Mouse (Mus musculus) E14TG2a.4 (cell line): ENCODE measurements around the gene Osbp2.

ENCODE experiments used
- CTCF ChIP-seq: conservative IDR thresholded peaks from 2 replicates; pipeline ENCODE4 v1.5.1; 2014; ENCODE audit warnings: low read length
- NANOG ChIP-seq: IDR thresholded peaks from 2 replicates; pipeline ENCODE4 v1.6.1; 2014; ENCODE audit warnings: borderline replicate concordance, low read length, mixed read lengths

DNA sequence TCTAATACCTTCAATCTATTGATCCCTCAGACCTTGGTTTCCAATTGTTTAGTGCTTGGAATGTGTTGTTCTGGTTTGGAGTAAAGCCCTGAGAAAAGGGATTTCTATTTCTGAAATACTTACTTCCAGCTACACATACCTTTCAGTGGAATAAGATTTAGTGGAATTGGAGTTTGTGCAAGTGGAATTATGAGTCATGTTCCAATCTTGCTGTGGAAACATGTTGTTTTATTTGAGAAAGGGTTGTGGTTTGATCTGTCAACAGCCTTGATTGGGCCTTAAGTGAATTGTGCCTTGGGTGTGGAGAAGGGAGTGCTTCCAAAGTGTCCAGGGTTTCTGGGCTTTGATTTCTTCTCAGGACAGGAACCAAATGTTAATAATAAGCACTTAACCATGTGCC, 193.9 kb downstream of the Osbp2 start:
- no peak for TF ChIP-seq CTCF
- TF ChIP-seq NANOG = no peak
